Mouse (Mus musculus) liver, embryonic 15.5 days (tissue): ENCODE measurements at regions not wholly inside any gene's neighbourhood (a gene's known extent, or its start where the extent isn't known, plus 50 kb on each side); places are given as distances from the start of the nearest gene placed in this dataset.

ENCODE experiments used
- ATAC-seq: fragments of 200-750 bp; cut with Nextera tagmentation; 2 replicates; pipeline ENCODE4 v1.8.0; 2017; ENCODE audit warnings: moderate number of reproducible peaks, mild to moderate bottlenecking, moderate library complexity; ENCODE audit not compliant: insufficient read depth
- H3K27ac ChIP-seq: fragments of 300-500 bp; sonication (generic); replicated peaks from 2 replicates; pipeline ENCODE4 v1.5.1; 2015; ENCODE audit warnings: mild to moderate bottlenecking, inconsistent platforms
- H3K27me3 ChIP-seq: fragments of 300-500 bp; sonication (generic); 2 replicates; pipeline ENCODE4 v1.6.1; 2015; ENCODE audit warnings: mild to moderate bottlenecking, inconsistent platforms
- H3K36me3 ChIP-seq: fragments of 300-500 bp; sonication (generic); replicated peaks from 2 replicates; pipeline ENCODE4 v1.6.1; 2015; ENCODE audit warnings: moderate library complexity, mild to moderate bottlenecking, inconsistent platforms
- H3K4me1 ChIP-seq: fragments of 300-500 bp; sonication (generic); replicated peaks from 2 replicates; pipeline ENCODE4 v1.6.1; 2015; ENCODE audit warnings: inconsistent platforms
- H3K4me2 ChIP-seq: fragments of 300-500 bp; sonication (generic); 2 replicates; pipeline ENCODE4 v1.6.1; 2015; ENCODE audit warnings: moderate library complexity, mild to moderate bottlenecking, inconsistent platforms
- H3K4me3 ChIP-seq: fragments of 300-500 bp; sonication (generic); replicated peaks from 2 replicates; pipeline ENCODE4 v1.5.1; 2015; ENCODE audit warnings: mild to moderate bottlenecking, inconsistent platforms
- H3K9ac ChIP-seq: fragments of 300-500 bp; sonication (generic); 2 replicates; pipeline ENCODE4 v1.6.1; 2015; ENCODE audit warnings: moderate library complexity, mild to moderate bottlenecking, inconsistent platforms
- H3K9me3 ChIP-seq: fragments of 300-500 bp; sonication (generic); replicated peaks from 2 replicates; pipeline ENCODE4 v1.6.1; 2016; ENCODE audit warnings: inconsistent platforms
- WGBS: fragments of 180-500 bp; shearing (Covaris S2); methylation state at CpG from one replicate; pipeline ENCODE4 v1.1.7; 2015; ENCODE audit warnings: mixed read lengths; ENCODE audit not compliant: insufficient replicate concordance; 5-methylcytosine and 5-hydroxymethylcytosine counted together

DNA sequence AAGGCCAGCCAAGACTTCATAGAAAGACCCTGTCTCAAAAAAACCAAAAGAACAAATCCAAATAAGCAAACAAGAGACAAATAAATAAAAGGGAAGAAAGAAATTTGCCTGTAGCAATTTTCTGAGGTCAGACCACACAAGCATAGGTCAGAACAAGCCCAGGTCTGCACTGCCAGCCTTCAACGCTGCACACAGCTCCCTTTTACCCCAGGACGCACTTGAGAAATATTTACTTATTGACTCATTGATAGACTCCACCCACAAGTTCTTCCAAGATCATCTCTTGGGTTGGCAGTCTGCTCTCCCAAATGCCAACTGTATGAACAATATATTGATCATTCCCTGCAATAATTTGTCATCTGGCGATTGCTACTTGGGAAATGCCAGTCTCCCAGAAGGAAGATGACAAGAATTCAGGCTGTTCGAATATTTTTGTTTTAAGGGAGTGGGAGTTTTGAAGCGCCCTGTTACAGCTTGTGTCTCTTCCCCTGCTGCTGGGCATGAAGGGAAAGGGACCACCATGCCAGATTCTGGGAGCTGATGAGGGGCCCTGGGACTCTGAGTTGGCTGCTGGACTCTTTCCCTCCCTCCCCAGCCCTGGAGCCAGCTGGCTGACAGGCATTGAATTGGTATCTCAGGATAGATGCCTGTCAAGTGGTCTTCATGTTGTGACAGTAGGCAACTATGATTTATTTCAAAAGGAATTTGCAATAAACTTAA lies 102.9 kb upstream of the Tle3 start:
- no peak for ATAC-seq
- Histone ChIP-seq H3K9ac (no peak overlapping the region), H3K4me2 (no peak overlapping the region), H3K9me3 (no peaks in the 10 kb centered on the region), H3K4me3 (no peak overlapping the region), H3K27ac (no peak overlapping the region), H3K27me3 (peaks cover 6% of the 10 kb centered on the region; the same call in 1 of the 2 replicates), H3K4me1 (no peaks in the 10 kb centered on the region), H3K36me3 (no peaks in the 10 kb centered on the region)
- WGBS, result 65% methylated on average over 5 of the region's 5 CpGs

DNA sequence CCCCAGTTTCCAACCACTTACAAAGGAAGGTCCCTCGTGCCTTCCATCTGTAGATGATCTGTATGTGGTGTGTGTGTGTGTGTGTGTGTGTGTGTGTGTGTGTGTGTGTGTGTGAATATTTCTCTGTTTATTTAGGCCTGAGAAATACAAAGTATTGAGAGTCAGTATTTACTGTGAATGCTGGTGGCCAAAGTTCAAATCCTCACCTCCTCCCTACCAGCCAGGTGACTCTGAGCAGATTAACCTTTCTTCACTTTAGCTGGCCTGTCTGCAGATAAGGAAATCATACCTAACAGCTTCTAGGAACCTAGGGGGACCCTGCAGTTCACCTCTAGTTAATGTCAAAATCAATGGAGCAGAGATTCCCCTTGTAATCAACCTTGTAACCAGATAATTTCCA lies 100.9 kb upstream of the Tle3 start:
- Histone ChIP-seq H3K27ac (no peak overlapping the region), H3K9me3 (no peaks in the 10 kb centered on the region), H3K4me1 (no peaks in the 10 kb centered on the region), H3K27me3 (peaks cover 8% of the 10 kb centered on the region; the same call in 1 of the 2 replicates), H3K36me3 (no peaks in the 10 kb centered on the region), H3K9ac (no peak overlapping the region), H3K4me2 (no peak overlapping the region), H3K4me3 (no peak overlapping the region)
- ATAC-seq, result no peak
- WGBS, result 43% methylated on average over 1 of the region's 1 CpGs

DNA sequence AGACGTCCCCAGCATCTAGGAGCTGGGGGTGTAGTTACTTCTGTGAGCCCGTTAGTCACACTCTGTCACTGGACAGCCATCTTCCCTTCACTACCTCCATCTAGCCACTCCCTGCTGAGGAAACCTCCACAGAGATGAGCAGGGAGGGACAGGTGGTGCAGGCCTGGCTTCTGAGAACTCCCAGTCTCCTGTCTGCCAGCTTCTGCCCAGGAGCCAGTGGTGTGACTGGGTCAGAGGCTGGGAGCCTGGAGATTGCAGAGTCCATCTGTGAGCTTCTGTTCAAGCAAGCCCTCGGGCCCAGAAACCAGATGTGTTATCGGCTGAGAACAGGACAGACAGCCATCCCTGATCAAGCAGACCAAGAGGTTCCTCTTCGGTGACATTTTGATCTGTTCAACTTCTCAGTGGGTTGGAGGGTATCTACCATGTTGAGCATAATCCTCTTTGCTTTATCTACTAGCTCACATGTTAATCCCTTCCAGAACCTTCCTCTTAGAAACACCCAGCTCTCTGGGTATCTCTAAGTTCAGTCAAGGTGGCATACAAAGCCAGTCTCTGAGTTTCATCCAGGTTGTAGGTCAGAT lies 100.3 kb upstream of the Tle3 start:
- 34% methylated on average over 5 of the region's 5 CpGs for WGBS
- Histone ChIP-seq H3K9me3 (no peaks in the 10 kb centered on the region), H3K4me1 (no peaks in the 10 kb centered on the region), H3K36me3 (no peaks in the 10 kb centered on the region), H3K27ac (no peak overlapping the region), H3K4me3 (no peak overlapping the region), H3K9ac (no peak overlapping the region), H3K27me3 (peaks cover 12% of the 10 kb centered on the region; the same call in 1 of the 2 replicates), H3K4me2 (no peak overlapping the region)
- ATAC-seq, result no peak

DNA sequence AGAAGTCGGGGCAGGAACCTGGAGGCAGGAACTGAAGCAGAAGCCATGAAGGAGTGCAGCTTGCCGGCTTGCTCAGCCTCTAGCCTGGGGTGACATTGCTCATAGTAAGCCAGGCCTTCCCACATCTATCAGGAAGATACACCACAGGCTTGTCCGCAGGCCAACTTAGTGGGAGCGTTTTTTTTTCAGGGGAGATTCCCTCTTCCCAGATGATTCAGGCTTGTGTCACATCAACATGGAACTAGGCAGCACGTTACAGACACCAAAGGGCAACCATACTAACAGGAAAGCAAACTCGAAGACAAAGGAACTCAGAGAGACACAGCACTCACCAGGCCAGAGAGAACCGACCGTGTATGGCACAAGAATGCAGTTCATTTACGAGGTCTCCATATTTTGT lies 98.1 kb upstream of the Tle3 start:
- Histone ChIP-seq H3K4me1 (peaks cover 12% of the 10 kb centered on the region), H3K4me3 (no peak overlapping the region), H3K36me3 (no peaks in the 10 kb centered on the region), H3K9me3 (no peaks in the 10 kb centered on the region), H3K4me2 (no peak overlapping the region), H3K9ac (no peak overlapping the region), H3K27me3 (peaks cover 31% of the 10 kb centered on the region), H3K27ac (no peak overlapping the region)
- ATAC-seq, result no peak
- WGBS, result 62% methylated on average over 9 of the region's 9 CpGs

DNA sequence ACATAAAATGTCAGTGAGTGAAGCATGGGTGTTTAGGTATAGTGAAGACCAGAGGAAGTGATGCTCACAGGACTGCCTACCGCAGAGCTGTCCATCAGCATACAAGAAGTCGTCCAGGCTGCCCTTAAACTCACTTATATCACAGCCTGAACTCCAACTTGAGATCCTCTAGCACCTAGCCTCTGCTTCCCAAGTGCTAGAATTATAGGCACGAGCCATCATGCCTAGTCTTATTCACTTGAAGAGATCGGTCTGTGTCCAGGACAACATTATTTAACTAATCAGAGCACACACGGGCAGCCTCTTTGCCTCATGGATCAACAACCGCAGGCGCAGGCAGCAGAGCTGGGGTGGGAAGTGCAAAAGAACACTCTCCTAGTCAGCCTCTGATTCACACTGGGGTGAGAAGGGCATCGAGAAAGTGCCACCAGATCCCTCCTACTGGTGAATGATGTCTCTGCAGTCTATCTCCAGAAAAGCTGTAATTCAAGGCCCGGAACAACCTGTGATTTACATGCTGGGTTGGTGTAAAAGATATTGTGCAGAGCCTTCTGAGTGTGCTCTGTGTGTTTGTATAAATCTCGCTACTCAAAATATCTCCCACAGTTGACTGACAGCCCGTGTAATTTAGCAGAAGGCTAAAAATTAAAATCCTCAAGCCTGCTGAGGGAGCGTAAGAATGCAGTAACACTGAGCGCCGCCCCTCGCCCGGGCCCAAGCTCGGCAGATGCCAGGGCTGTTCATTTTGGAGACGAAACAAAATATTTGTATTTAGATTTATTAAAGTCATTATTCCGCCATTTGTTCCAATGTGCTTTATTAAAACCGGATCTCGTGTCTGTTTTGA lies 94.6 kb upstream of the Tle3 start:
- no peaks in the 10 kb centered on the region for H3K36me3 ChIP-seq
- no peak overlapping the region for H3K27ac ChIP-seq
- H3K4me3 ChIP-seq, result no peak overlapping the region
- no peak overlapping the region for H3K9ac ChIP-seq
- peaks cover 61% of the 10 kb centered on the region for H3K27me3 ChIP-seq
- peaks cover 12% of the 10 kb centered on the region for H3K4me1 ChIP-seq
- H3K9me3 ChIP-seq, result no peaks in the 10 kb centered on the region
- ATAC-seq, result no peak
- H3K4me2 ChIP-seq, result peak overlapping the region; percentile 38
- 9% methylated on average over 21 of the region's 21 CpGs for WGBS

DNA sequence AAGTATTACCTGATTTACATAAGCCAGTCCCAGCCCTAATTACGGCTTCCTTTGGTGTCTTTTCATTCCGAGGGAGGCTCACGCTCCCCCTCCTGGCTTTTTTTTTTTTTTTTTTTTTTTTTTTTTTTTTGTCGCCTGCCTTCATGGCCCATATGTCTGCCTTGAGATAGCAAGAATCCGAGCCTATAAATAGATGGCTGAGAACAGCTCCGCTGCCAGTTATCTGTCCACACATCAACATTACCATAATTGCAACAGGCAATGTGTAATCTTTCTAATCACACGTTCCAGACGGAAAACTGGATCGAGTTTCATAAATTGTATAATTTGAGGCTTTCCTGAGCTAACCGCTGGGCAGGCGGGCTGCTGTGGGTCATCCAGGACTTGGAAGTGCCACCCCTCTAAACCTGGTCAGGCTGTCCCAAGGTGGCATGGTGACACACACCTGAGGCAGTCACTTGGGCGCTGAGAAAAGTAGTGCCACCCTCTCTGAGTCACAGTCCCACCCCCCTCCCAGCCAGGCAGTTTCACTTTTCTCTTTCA lies 93.9 kb upstream of the Tle3 start:
- peak overlapping the region; percentile 38 for H3K4me2 ChIP-seq
- no peaks in the 10 kb centered on the region for H3K36me3 ChIP-seq
- no peak overlapping the region for H3K27ac ChIP-seq
- H3K4me1 ChIP-seq, result peaks cover 12% of the 10 kb centered on the region
- no peaks in the 10 kb centered on the region for H3K9me3 ChIP-seq
- H3K4me3 ChIP-seq, result no peak overlapping the region
- no peak; the same call in 1 of the 2 replicates for ATAC-seq
- no peak overlapping the region for H3K9ac ChIP-seq
- H3K27me3 ChIP-seq, result peaks cover 68% of the 10 kb centered on the region
- WGBS, result 5% methylated on average over 12 of the region's 12 CpGs

DNA sequence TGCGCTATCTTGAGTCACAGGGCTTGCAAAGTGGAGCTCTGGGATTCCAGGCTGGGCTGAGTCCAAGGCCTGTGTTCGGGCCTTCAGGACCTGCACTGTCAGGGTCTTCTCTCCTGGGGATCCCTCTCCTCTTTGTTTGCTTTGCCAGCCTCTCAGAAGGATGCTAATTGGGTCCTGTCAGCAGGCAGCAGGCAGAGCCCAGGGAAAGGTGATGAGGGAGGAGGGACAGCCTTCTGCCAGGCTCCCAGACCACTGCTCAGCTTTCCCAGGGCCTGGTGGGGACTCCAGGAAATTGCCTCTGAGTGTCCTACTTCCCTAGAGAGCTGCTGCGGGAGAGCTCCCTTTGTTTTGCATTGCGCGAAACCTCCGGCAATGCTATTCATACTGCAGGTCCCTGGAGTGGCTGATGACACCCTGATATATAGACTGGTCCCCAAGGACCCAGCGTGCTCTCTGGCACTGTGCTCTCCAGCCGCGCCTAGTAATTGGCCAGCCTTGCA lies 93.1 kb upstream of the Tle3 start:
- ATAC-seq, result no peak
- Histone ChIP-seq H3K4me3 (no peak overlapping the region), H3K9ac (no peak overlapping the region), H3K27ac (no peak overlapping the region), H3K36me3 (no peaks in the 10 kb centered on the region), H3K4me1 (peaks cover 12% of the 10 kb centered on the region), H3K4me2 (no peak overlapping the region), H3K9me3 (no peaks in the 10 kb centered on the region), H3K27me3 (peaks cover 76% of the 10 kb centered on the region)
- 36% methylated on average over 9 of the region's 9 CpGs for WGBS

DNA sequence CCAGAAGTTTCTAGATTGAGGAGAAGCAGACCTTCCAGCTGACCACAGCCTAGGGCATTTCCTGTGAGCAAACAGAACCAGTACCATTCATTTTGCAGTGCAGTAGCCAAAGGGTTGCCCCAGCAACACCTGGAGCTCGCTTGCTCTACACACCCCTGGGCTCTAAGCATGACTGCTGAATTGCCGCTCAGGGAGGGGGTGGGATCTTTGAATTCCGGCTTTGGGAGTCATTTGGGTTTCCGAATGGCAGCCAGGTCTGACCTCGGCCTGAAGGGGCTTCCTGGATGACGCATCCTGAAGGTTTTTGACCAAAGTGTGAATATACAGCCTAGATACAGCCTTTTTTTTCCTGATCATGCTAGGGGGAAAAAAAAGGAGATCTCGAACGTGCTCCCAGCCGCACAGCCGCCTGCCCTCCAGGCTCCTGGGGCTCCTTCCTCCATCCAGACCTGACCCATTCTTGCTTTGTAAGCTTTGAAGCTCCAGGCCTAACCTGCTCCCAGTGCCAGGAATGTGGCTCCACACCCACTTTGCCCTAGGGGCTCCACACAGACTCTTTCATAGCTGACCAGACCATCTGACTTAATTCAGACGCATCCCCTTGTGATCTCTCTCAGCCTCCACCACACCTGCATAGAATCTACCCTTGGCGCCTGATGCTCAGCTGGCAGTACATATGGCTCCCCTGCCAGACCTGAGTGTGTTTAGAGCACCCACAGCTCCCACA lies 91.1 kb upstream of the Tle3 start:
- no peak overlapping the region for H3K27ac ChIP-seq
- H3K4me1 ChIP-seq, result peaks cover 12% of the 10 kb centered on the region
- no peak overlapping the region for H3K9ac ChIP-seq
- peaks cover 74% of the 10 kb centered on the region for H3K27me3 ChIP-seq
- no peak overlapping the region for H3K4me2 ChIP-seq
- no peaks in the 10 kb centered on the region for H3K9me3 ChIP-seq
- 50% methylated on average over 12 of the region's 12 CpGs for WGBS
- H3K4me3 ChIP-seq, result no peak overlapping the region
- no peaks in the 10 kb centered on the region for H3K36me3 ChIP-seq
- no peak for ATAC-seq

DNA sequence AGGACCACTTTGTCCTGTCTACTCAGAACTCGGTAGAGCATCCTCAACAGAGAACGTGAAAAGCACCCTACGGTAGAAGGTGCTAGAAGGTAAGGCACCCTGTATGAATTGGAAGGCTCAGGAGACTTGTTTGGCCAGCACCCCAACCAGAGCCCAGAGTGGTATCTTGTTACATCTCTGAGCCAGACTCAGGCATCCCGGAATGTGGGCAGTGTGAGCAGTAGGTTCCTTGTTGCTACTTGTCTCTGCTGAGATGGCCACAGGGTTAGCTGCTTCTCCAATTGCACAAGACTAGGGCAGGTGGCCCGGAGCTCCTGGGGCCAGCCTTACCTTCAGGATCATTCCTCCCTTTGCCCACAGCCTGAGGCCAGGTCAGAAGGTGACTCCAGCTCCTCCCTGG lies 88.9 kb upstream of the Tle3 start:
- Histone ChIP-seq H3K27ac (no peak overlapping the region), H3K9ac (no peak overlapping the region), H3K4me1 (peaks cover 3% of the 10 kb centered on the region), H3K36me3 (no peaks in the 10 kb centered on the region), H3K9me3 (no peaks in the 10 kb centered on the region), H3K27me3 (peaks cover 58% of the 10 kb centered on the region), H3K4me2 (no peak overlapping the region), H3K4me3 (no peak overlapping the region)
- no peak for ATAC-seq
- WGBS, result 68% methylated on average over 5 of the region's 5 CpGs

DNA sequence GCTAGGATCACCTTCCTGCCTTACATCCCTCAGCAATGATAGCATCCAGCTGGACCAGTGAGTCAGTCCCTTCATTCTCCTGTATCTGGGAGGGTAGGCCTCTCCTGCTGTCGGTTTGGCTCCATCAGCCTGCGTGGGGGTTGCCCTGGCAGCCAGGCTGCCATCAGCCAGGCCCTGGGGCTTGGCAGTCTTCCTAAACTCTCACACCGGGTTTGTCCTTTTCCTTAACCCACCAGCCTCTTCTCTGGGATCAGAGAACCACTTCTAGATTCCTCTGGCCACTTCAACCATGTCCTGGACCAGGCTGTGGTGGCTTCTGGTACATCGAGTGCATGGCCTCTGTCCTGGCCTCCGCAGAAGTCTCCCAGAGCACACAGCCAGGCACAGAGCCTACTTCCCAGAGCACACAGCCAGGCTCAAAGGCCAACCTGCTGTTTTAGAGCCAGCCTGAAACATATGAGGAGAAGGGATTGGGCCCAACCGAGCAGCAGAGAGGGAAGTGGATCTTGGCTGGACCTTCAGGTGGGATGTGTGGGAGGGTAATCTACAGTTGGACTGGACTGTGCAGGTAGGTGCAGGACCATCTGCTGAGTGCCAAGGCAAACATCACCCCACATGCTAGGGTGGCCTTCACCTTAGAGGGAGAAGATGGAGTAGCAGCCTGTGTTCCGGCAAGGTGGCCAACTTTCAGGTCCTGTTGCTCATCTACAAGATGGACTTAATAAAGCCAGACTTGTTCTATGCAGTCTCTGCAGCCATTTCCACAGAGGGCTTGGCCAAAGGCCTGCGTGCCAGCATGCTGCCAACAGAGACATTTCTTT lies 87.8 kb upstream of the Tle3 start:
- WGBS, result 64% methylated on average over 8 of the region's 8 CpGs
- no peak overlapping the region for H3K4me3 ChIP-seq
- H3K4me1 ChIP-seq, result no peaks in the 10 kb centered on the region
- H3K36me3 ChIP-seq, result no peaks in the 10 kb centered on the region
- no peak for ATAC-seq
- H3K9me3 ChIP-seq, result no peaks in the 10 kb centered on the region
- H3K4me2 ChIP-seq, result no peak overlapping the region
- H3K27ac ChIP-seq, result no peak overlapping the region
- no peak overlapping the region for H3K9ac ChIP-seq
- peaks cover 47% of the 10 kb centered on the region for H3K27me3 ChIP-seq
